Mouse (Mus musculus): ENCODE measurements around the gene Nrp1.

Nrp1 gene

GRCm38 (mm10) chr8:128420402-128420801 is 62.0 kb downstream of the Nrp1 start:
- DNase-seq (ENCODE audit: low spot score), result no peak

DNA sequence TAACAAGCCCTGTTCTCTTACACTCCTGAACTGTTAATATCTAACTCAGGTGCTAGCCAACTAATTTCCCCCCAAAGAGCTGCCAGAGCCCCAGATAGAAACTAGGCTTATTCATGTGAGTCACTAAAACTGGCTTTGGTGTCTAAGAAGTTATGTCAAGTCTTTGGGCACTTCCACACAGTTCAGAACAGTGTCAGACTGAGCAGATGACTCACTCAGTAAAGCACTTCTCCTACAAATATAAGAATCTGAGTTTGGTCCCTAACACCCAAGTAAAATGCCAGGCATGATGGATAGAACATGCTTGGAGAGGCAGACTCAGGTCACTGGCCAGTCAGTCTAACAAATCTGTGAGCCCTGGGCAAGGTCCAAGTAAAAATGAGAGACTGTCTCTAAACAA is 65.4 kb downstream of the Nrp1 start:
- no peak for DNase-seq (ENCODE audit: low spot score)

DNA sequence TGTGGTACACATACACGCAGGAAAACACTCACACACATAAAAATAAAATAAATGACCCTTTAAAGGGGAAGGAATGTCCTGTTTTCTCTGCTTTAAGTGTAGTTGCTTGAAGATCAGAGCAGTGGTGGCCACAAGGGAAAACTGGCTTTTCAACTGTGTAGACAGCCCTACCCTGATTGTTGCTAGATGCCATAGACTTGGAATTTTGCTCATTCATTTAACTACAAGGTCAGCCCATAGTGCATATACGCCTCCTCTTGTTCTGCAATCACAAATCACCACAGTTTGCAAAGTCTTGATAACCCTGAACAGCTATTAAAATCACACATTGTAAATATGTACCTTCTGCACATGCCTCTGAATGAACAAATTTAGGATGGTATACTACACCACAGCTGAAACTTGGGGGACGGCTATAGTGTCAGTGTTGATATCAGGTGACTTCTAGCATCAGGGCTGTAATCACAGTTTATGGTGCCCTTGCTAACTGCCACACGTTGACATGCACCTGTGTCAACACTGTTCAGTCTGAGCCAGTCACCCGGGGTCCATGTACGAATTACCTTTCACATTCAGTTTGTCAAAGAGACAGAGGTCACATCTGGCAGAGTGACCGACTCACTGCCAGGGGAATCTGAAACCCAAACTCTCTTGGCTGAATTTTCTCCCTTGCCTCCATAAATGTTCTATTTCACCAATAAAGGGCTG is 66.4 kb downstream of the Nrp1 start:
- DNase-seq (ENCODE audit: low spot score), result no peak

DNA sequence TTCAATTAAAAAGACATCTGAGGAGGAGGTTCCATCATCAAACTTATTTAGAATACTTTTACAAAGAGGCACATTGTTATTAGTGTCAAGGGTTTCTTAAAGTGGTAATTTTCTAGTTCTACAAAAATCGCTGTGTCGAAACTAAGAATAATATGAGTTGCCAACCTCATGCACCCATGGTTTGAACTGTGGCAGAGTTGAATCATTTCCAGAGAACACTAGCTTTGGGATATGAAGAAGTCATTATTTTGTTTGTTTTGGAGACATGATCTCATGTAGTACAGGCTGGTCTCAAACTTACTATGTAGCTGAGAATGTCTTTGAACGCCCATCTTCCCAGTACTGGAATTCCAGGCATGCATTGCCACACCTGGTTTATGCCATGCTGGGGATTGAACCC is 68.7 kb downstream of the Nrp1 start:
- no peak for DNase-seq (ENCODE audit: low spot score)

DNA sequence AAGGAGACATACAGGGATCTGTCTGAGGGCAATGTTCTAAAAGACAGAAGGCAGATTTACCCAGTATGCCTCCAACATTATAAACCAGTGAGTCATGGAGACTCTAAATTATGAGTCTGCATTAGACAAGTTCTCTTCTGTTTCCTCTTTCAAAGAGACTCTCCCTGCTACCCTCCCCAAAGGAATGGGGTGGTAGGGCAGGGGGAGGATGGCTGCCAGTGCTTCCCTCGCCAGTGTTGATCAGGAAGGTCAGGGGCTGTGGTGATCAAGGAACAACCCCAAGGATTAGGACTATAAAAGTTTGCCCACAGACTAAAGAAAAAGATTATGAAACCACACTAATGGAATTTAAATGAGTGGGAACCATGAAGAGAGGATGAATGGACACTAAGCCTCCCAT is 70.6 kb downstream of the Nrp1 start:
- DNase-seq (ENCODE audit: low spot score), result no peak

GRCm38 (mm10) chr8:128431082-128431481 is 72.7 kb downstream of the Nrp1 start:
- no peak for DNase-seq (ENCODE audit: low spot score)

GRCm38 (mm10) chr8:128435749-128436148 is 77.3 kb downstream of the Nrp1 start:
- DNase-seq (ENCODE audit: low spot score), result no peak

DNA sequence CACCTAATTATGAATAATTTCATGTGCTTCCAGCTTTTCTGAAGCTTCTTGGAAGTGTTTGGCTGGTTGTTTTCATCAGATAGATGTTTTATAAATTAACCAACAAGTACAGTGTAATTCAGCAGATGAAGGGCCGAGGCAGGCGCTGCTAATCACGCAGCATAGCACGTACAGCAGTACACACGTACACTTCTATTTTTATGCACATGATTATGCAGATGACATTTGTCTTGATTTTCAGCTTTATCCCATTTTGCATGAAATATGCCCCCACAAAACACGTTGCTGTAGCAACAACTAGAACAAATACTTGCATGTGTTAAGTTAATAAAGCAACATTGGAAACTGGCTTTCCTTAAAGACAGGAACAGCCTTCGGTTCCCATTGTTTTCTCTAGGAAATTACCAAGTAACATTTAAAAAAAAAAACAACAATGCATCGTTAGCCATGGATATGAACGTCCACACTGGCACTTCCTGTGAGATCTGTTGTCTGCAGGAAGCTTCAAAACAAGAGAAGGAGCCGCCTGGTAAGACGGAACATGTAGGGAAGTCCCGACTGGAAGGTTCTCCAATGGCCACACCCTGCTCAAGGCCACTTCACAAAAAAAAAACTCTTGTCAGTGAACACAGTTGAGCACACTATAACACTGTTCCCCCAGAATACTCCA is 78.9 kb downstream of the Nrp1 start:
- no peak for DNase-seq (ENCODE audit: low spot score)

GRCm38 (mm10) chr8:128441407-128441806 is 83.0 kb downstream of the Nrp1 start:
- no peak for DNase-seq (ENCODE audit: low spot score)

- DNase-seq (ENCODE audit: low spot score), result no peak
Measured at GRCm38 (mm10) chr8:128445596-128445995, 87.2 kb downstream of the Nrp1 start.

DNA sequence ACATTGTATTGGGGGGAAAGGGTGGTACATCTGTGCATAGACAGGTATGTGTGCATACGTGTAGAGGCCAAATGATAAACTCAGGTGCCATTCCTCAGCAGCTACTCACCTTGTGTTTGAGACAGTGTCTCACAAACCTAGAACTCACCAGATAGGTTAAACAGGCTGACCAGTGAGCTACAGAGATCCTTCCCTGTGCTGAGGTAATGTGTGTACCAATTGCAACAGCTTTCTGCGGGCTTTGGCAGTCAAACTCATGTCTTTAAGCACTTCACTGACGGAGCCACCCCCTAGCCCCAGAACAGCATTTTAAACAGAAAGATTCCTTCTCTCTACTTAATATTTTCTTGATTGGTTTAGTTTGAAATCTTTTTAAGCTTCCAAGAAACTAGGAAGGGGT is 88.2 kb downstream of the Nrp1 start:
- no peak for DNase-seq (ENCODE audit: low spot score)

GRCm38 (mm10) chr8:128447320-128447719 is 88.9 kb downstream of the Nrp1 start:
- DNase-seq (ENCODE audit: low spot score), result no peak

DNA sequence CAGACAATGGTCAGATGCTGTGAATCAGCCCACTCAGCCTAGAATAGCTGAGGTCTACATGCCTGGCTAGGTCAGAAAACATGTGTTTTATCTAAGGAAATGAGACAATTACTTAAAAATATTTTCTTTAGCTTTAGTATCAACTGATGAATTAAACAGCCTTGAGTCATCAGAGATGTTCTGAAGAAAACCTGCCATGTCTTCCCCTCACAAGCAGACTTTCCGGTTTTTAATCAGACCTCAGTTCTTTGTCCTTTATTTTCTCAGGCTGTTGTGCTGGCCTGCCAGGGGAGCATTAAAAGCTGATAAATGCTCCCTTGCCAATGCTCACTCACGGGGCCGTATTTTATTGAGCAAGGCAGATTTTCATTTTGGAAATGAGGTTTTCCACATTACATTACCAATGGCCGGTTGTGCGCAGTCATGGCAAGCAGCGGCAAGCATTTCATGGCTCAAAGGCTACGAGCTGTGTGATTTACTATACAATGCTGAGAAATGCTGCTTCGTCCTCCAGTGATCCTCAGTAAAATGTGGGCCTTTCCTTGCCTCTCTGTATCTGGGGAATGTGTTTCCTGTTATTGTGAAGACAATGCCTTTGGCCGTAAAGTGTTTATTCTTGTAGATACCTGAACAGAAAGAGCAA is 92.1 kb downstream of the Nrp1 start:
- no peak for DNase-seq (ENCODE audit: low spot score)

GRCm38 (mm10) chr8:128451121-128451520 is 92.7 kb downstream of the Nrp1 start:
- no peak for DNase-seq (ENCODE audit: low spot score)

DNA sequence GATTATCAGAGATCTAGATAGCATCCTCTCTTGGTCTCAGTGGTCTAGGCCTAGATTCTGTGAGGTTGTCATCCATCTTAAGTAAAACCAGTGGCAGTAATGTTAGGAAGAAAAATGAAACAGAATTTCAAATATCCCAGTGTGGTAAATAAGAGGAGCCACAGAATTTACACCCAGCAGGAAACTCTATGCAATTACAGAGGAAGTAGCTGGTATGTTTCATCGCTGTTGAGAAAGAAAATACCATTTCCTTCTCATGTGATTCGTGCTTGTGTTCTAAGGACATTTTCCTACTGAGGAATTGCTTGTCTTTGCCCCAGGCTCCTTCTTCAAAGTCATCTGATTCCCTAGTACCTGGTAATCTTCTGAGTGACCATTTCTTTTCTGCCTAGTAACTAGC is 95.1 kb downstream of the Nrp1 start:
- DNase-seq (ENCODE audit: low spot score), result no peak

DNA sequence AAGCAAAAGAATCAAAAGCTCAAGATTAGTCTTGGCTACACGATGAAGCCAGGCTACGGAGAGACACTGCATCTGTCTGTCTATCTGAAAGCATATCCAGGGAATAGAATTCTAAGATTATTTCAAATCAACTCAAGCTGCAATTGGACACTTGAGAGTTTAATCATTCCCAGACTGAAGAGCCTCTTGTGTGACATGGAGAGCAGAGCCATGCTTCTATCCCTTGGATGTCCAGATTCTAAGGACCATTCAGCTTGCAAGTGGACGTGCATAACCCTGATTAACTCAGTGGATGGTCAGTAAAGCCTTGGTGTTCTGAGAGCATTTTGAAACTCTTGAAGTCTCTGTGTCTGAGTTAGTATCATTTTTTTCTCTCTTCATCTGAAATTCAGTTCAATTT is 95.6 kb downstream of the Nrp1 start:
- no peak for DNase-seq (ENCODE audit: low spot score)

GRCm38 (mm10) chr8:128457277-128457676 is 98.9 kb downstream of the Nrp1 start:
- DNase-seq (ENCODE audit: low spot score), result no peak

DNA sequence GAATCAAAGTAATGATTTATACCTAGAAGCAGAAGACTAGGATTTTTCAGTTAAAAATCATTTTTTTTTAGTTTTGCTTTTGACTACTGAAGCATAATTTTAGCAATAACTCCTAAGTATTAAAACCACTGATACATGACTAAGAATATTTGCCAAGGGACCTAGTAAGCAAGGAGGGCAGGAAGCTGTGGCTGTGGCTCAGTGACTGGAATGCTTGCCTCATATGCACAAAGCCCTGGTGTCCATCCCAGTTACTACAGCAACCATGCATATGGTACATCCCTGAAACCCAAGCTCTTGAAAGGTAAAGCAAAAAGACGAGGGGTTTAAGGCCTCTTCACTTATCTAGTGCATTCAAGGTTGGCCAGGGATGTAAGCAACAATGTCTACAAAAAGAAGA is 101.3 kb downstream of the Nrp1 start:
- no peak for DNase-seq (ENCODE audit: low spot score)

- no peak for DNase-seq (ENCODE audit: low spot score)
Measured at GRCm38 (mm10) chr8:128461716-128462115, 103.3 kb downstream of the Nrp1 start.

GRCm38 (mm10) chr8:128463162-128463561 is 104.8 kb downstream of the Nrp1 start:
- no peak for DNase-seq (ENCODE audit: low spot score)

GRCm38 (mm10) chr8:128464056-128464623 is 105.7 kb downstream of the Nrp1 start:
- DNase-seq (ENCODE audit: low spot score), result no peak

DNA sequence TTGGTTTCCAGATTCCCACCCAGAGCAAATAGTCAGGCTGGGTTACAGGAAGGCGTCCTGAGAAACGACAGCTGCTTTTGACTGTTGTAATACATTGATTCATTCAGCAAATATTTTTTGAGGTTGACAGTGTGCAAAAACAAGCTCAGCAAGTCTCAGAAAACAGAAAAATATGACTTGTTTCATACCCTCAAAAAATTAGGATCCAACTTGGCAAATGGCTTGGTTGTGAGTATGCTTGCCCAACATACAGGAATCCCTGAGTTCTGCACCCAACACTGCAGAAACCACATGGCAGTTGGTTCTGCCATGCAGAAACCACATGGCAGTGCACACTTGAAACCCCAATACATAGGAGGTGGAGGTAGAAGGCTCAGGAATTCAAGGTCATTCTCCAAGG is 107.1 kb downstream of the Nrp1 start:
- no peak for DNase-seq (ENCODE audit: low spot score)
